Mouse (Mus musculus): ENCODE results near the gene Vps13c.

The Vps13c gene

GRCm38 (mm10) chr9:67883349-67883984, 43.3 kb downstream of the Vps13c start:
- no peak for DNase-seq

GRCm38 (mm10) chr9:67884095-67884494, 43.9 kb downstream of the Vps13c start:
- no peak for DNase-seq

GRCm38 (mm10) chr9:67886981-67887720, 47.0 kb downstream of the Vps13c start:
- peak; percentile 62 for DNase-seq

DNA sequence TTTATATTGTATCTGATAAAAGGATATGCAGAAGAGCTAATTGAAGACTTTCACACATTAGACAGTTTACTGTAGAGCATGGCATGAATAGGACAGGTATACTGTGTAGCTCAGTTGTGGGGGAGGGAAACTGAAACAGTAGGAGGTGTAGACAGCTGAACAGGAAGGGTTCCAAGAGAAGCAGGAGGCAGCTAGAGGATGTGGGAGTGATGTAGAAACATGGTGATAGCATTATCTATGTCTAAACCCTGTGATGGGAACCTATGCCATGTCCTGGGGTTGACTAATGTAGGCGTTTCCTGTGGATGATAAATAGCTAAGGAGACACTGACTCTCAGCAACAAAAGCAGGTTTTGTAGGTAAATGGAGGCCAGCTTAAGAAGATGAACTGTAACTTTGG, 53.3 kb downstream of the Vps13c start:
- no peak for DNase-seq

GRCm38 (mm10) chr9:67896646-67897295, 56.6 kb downstream of the Vps13c start:
- DNase-seq = no peak

GRCm38 (mm10) chr9:67900398-67900797, 60.2 kb downstream of the Vps13c start:
- DNase-seq = no peak

- no peak for DNase-seq
These were observed 64.2 kb downstream of the Vps13c start for GRCm38 (mm10) chr9:67904355-67904754.

- DNase-seq = no peak
These were observed 65.3 kb downstream of the Vps13c start for GRCm38 (mm10) chr9:67905541-67905940.

GRCm38 (mm10) chr9:67914681-67915080, 74.5 kb downstream of the Vps13c start:
- DNase-seq = no peak

DNA sequence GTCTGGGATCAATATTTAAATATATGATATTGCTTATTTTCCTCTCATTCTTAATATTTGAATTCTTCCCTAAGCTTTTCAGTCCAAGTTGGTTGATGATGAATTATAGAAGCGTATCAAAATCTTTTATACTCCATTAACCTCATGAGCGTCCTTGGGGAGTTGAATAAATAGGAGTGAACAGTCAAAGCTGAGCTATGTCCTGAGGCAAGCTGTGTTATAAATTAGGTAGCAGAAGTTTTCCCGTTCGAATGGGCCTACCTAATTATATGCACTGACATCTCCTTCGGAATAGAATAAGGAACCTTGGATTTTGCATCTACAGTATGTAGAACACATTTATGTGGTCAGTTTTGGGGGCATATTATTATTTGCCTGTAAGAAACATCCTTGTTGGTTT, 82.2 kb downstream of the Vps13c start:
- DNase-seq = no peak

DNA sequence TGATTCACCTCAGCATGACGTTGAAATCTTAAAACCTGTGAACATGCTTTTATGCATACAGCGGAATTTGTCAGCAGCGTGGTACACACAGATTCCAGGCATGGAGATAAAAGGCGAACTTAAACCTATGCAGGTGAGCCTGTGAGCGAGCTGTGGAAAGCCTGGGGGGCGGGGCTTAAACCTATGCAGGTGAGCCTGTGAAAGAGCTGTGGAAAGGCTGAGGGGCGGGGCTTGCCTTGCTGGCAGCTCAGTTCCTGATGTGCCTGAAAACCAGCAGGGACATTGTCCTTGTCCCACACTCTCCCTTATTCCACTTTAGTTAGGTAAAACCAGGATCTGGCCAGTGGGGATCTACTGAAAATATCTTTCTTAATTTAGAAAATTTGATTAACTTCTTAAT, 90.4 kb downstream of the Vps13c start:
- peak; percentile 65 for DNase-seq

GRCm38 (mm10) chr9:67937286-67937685, 97.1 kb downstream of the Vps13c start:
- no peak for DNase-seq

- DNase-seq = no peak
These were observed 115.3 kb downstream of the Vps13c start for GRCm38 (mm10) chr9:67955466-67956010.

- DNase-seq = no peak
These were observed 121.8 kb downstream of the Vps13c start for GRCm38 (mm10) chr9:67961953-67962352.

DNA sequence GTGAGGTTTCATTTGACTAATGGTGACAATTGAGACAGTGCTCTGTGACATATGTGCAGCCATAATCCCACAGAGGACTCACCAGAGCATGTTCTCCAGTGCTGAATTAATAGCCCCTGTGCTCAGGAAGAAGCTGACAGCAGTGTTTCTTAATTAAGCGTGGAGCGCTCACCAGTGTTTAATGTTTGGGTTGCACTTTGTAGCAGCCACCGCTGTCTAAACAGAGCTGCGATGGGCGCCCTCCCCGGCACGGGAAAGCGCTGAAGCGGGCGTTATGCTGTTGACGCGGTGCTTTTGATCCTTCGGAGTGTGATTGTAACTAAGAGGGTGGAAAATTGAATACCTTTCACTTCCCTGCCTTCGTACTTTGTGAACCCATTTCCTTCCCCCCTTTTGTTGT, 125.7 kb downstream of the Vps13c start:
- DNase-seq = no peak

DNA sequence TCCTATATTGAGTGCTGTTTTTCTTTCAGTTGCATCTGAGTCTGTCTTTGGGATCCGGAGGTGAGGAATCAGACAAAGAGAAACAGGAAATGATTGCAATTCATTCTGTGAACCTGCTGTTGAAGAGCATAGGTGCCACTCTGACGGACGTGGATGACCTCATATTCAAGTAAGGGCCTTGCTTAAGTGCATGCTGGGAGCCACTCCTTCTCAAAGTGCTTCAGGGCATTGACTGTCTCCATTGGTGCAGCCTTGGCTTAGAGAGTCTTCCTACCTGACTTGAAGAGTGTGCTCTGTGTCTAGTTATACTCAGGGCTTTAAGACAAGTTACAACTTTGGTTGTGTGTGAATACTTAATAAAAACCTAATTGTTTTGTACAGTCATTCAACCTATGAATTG, 126.8 kb downstream of the Vps13c start:
- DNase-seq = peak; percentile 45

DNA sequence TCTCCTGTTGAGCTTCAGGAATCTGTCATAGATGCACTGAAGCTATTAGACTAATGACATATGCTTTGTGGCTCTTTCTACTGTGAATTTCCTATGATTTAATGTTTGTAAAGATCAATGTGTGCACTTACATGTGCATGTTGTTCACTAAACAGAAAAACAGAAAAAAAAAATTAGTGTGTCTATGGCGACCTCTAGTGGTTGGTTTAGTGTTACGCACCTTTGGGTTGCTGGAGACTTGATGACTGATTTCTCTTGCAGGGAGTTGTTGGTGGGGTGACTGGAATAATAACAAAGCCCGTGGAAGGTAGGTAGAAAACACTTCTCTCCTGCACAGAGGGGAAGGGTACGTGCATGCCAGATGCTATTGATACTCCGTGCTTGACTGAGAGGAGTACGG, 133.3 kb downstream of the Vps13c start:
- peak; percentile 21 for DNase-seq

DNA sequence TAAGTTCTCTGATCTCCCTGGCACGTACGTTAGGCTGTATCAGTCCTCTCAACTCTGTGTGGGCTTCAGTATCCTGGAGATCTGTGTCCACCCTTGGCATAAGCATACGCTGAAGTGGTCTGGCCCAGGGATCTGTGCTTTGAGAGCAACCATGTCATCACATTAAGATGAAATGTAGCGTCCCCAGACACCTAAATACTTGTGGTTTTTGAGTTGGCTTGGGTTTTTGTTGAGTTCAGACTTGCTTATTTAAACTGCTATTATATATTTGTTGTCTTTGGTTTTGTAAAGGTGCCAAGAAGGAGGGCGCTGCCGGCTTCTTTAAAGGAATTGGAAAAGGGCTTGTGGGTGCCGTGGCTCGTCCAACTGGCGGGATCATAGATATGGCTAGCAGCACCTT, 135.3 kb downstream of the Vps13c start:
- DNase-seq = no peak

- no peak for DNase-seq
These were observed 166.4 kb downstream of the Vps13c start for GRCm38 (mm10) chr9:68006566-68006965.

- peak; percentile 80 for DNase-seq
These were observed 174.8 kb downstream of the Vps13c start for GRCm38 (mm10) chr9:68014991-68015396.

DNA sequence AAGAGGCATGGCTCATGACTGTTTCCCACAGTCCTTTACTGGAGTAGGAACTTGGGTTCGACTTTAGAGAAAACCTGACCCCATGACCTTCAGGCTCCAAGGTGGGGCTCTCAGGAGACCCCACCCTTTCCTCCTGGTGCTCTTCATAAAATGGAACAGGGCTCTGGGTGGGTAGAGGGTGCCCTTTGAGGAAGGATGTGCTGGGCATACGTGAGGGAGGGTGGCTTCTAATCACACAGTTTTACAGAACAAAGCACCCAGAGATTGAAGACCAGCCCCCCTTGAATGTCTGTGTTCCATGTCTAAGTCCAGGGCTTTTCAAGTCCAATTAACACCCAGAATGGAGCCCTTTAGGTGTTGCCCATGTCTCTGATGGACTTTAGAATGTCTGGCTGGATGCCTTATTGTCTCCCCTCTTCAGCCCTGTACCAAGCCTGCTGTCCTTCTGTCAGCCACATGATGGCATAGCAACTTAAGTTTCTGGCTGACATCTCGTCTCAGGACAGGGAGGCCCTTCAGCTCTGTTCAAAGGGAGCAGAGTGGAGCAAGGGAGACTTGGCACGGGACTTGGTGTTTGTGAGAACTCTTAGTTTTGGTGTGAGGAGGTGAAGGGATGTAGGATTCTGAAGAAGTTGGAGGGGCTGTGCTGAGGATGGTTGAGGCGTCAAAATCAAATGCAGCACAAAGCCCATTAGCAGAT, 176.2 kb downstream of the Vps13c start:
- peak; percentile 43 for DNase-seq

DNA sequence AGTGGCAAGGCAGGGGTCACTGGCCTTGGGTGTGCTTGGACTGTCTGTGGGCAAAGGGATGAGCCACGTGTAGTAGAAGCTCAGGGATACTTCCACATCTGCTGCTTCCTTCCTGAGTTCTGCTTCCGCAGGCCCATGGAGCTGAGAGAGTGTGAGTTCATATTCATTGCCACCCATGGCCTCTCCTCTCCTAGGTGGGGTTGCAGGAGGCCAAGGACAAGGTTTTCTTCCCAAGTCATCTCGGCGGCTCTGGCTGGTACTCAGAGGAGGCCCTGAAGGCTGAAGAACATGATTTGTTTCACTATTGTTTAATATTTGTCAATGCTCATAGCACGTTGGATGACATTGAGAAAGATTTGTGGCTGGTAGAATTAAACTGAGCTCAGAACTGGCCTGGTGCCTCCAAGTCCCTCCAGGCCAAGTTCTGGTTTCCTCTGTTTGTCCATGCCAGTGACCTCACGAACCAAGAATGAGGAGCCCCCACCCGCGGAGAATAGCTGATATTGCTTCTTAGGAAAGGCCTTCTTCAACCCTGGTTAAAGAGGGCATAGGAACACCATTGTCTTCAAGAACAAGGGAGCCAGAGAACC, 180.7 kb downstream of the Vps13c start:
- DNase-seq = peak; percentile 64

All from lung, postnatal 36 days (tissue).